Mouse (Mus musculus) adipocyte (in vitro differentiated cells): ENCODE measurements at regions not wholly inside any gene's neighbourhood (a gene's known extent, or its start where the extent isn't known, plus 50 kb on each side); places are given as distances from the start of the nearest gene placed in this dataset.
A peak's percentile ranks its signal among the peaks of the same experiment; 100 is the strongest.

Experiments
- DNase-seq: peaks from one replicate; pipeline ENCODE4 v3.0.0-alpha.2; 2016; ENCODE audit warnings: low spot score

DNA sequence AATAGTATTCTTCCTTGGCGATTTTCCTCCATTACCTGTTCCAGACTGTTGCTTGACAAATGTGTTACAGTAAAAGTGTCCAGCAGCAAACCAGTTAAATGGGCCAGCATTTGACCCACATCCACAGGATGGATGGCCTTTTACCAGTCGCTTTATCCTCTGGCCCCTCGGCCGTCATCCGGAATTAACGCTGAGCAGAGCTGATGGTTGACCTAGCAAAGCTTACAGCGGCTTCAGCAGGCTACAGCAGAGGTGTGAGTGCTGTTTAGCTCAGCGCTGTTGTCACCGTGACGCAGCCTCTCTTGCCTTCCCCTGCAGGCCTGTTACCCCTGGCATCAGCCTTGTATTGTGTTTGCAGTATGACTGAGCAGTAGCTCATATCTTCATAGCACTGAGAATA lies 159.8 kb upstream of the Eif4g2 start:
- DNase-seq: no peak

DNA sequence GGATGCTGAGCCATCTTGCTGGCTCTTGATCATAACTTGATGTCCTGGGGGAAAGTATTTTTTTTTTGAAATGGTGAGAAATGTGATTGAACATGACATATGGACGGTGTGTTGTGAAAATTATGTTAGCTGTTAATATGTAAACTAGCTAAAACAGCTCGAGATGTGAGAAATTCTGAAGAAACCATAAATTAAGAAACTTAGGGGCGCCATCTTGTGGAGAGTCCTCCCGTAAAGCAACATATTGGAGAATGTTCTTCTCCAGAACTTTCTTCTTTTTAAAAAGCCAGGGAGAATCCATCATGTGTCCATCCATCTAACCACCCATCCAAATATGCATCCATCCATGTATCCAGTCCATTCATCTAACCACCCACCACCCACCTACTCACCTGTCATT lies 158.7 kb upstream of the Eif4g2 start:
- DNase-seq: peak; percentile 66

GRCm38 (mm10) chr7:111240234-111240826 lies 157.5 kb upstream of the Eif4g2 start:
- DNase-seq: peak; percentile 64

DNA sequence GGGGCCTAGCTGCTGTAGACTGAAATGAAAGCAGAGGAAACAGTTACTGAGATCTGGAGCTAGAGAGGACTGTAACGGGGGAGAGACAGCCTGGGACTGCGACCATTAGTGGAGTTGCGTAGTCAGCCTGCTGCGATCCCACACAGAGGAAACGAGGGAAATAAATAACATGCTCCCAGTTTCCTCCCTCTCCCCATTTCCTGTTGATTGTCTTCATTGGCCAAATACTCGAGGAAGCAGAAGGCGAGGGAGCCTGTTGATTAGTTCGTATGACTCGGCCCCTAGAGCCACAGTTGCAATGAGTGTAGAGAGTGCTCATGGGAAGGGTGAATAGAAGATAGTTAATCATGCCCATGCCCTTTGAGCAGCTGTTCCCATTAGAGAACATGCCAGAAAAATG lies 155.0 kb upstream of the Eif4g2 start:
- no peak for DNase-seq

DNA sequence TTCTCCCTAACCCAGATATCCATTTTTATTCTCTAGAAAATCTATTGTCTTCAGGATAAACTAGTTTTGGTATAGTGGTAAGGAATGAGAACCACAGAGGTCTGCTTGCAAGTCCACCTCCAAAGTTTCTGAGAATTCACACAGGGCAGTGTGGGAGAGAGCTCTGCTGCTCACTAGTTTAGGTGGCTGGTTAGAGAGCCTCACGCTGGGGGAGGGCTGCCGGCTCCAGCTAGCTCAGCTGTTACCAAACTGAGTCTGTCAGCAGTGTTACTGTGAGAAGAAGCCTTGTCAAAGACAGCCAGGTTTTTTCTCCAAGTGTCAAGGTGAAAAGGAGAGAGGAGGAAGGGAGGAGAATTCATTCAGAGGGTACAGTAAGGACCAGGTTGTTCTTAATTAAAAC lies 147.8 kb upstream of the Eif4g2 start:
- DNase-seq: no peak

DNA sequence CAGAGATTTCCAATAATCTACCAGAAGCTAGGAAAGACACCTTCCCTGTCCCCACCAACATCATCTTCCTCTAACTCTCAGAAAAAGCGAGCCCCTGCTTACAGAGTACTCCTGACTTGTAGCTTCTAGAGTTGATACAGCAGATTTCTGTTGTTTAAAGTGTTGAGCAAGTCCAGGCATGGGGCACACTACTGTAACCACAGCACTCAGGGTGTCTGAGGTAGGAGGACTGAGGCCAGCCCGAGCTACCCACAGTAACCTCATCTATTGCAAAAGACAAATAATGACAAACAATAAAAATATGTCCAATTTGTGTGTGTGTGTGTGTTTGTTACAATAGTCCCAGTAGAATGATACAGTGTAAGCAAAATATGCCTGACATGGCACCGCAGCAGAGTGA lies 144.3 kb upstream of the Eif4g2 start:
- peak; percentile 22 for DNase-seq

- peak; percentile 16 for DNase-seq
Measured at GRCm38 (mm10) chr7:111226026-111226656, 143.3 kb upstream of the Eif4g2 start.

- peak; percentile 14 for DNase-seq
Measured at GRCm38 (mm10) chr7:111215586-111215985, 132.8 kb upstream of the Eif4g2 start.

DNA sequence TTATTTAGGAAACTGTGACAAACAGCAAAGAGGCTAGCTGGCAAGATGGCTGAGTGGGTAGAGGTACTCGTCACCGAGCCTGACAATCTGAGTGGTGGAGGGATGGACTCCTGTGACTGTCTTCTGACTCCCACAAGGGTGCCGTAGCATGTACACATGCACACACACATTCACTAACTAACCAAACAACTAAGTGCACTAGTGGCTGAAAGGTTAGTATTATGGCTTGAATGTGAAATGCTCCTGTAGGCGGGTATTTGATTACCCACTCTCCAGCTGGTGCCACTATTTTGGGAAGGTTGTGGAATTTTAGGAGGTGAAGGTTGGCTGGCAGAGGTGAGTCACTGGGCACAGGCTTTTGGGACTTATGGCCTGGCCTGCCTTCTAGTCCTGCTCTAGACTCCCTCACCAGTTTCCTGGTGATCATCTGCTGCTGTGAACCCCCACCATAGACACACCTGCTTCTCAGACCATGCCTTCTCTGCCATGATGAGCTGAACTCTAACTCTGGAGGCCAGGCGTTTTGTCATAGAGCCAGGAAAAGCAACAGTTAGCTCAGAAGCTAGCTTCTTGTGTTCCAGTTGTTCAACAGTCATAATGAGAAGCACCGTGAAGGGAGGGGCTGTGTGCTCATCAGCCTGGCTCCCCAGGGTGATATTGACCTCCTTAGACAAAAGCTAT lies 131.5 kb upstream of the Eif4g2 start:
- no peak for DNase-seq

DNA sequence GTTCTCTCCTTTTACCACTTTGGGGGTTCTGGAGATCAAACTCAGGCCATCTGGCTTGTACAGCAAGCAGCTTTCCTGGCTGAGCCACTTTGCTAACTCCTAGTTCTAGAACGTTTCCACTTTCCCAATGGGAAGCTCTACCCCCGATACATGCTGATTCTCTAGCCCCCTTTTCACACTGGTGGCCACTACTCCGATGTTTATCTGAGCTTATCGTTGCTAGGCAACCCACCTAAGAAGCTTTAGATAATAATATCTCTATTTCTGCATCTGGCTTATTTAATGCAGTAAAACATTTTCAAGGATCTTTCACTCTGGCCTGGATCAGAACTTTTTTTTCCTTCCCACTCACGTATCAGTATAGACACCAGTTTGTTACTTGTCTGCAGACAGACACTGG lies 129.4 kb upstream of the Eif4g2 start:
- no peak for DNase-seq

GRCm38 (mm10) chr7:111211641-111212040 lies 128.8 kb upstream of the Eif4g2 start:
- no peak for DNase-seq

DNA sequence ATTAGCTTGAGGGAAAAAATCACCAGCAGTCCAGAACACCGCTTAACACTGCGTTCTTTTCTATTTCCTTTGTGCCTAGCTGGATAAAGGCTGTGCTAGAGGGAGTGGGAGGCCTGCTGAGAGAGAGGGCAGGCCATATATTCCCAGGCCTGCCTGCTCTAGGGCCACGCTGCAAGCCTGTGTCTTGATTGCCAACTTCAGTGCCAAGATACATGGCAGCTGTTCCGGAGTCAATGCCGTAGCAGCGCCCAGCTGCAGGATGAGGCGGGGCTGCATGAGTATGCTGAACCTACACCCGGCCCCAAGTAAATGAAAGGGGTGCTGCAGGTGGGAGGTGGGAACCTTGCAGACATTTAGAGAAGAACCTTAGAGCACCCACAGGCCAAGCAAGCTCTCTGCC lies 127.5 kb upstream of the Eif4g2 start:
- DNase-seq: no peak

DNA sequence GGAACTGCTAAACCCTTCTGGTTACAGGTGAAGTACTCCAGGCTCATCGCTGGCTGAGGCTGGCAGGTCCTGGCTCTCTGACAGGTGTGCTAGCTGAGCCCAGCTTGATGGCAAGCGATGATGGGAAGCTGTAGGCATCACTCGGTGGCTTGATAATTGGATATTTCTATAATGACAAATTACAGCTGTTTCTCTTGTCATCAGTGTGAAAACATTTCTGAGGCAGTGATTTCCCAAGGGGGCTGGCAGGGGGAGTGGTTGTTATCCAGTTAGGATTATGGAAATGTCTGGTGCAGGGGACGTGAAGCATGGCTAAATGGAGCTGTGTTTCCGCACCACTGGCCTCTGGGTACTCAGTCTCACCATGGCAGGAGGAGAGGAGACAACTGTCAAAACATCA lies 123.0 kb upstream of the Eif4g2 start:
- no peak for DNase-seq

DNA sequence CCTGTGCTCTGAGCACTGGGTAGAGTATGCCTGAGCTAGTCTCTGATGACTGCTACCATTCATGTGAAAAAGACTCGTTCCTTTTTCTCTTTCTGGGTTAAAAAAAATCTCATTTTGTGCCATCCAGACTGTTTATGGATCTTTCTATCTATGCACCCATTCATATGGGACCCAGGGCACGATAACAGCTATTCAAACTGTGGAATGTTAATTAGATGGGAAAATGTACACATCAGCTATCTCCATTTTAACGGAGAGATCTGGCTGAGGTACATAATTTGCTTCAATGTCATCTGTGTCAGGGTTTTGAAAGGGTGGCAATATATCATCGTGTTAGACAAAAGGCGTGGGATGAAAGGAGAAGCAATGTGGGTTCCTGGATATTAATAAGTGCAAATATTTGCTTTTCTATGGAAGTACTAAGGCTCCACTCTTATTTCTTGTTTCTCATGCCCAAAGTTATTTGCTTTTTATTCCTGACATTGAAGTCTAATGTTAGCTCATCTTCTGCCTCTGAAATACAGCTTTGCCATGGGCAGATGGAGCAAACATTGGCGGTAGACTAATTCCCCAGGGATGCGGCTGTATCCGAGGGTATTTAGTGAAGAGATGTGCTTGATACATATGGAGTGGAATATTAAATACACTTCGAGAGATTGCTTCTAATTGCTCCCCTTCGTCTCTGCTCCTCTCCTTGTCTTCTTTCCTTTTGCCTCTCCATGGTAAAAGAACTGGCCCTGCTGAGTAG lies 116.0 kb upstream of the Eif4g2 start:
- DNase-seq: no peak

GRCm38 (mm10) chr7:111191674-111192073 lies 108.8 kb upstream of the Eif4g2 start:
- peak; percentile 75 for DNase-seq

GRCm38 (mm10) chr7:111191216-111191615 lies 108.4 kb upstream of the Eif4g2 start:
- no peak for DNase-seq

- DNase-seq: no peak
Measured at GRCm38 (mm10) chr7:111189731-111190130, 106.9 kb upstream of the Eif4g2 start.

DNA sequence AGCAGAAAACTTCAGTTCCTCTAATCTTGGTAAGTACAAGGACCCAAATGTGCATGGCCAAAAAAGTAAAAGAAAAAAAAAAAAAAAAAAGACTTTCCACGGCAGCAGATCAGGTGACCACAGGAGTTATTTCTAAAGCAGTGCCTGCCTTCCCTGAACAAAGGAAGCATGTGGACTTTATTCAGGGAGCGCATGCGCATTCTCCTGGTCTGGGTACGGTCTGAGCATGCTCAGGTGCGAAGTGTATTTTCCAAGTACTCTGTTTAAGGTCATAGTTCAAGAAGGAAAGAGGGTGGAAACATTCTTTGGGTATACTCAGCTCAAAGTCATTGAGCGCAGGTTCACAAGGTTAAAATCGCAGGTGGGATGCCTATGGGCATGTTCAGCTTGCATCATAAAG lies 103.1 kb upstream of the Eif4g2 start:
- DNase-seq: no peak

DNA sequence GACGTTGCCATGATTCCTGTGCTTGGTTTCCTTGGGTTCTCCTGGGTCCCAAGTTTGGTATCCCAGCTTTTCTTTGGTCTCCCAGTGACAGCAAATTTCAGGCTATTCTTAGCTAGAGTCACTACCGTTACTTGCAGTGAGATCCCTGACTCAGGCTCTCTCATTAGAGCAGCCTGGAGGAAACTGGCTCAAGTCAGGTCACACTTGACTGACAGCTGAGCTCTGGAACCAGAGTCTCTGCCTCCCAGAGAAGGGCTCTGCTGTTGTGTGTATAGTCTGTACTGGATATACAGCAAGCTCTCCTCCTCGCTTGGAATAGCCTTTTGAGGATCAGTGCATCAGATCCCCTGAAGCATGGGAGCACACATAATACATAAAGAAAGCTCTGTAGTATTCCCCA lies 100.7 kb upstream of the Eif4g2 start:
- DNase-seq: no peak

GRCm38 (mm10) chr7:111182319-111182718 lies 99.5 kb upstream of the Eif4g2 start:
- peak; percentile 82 for DNase-seq

DNA sequence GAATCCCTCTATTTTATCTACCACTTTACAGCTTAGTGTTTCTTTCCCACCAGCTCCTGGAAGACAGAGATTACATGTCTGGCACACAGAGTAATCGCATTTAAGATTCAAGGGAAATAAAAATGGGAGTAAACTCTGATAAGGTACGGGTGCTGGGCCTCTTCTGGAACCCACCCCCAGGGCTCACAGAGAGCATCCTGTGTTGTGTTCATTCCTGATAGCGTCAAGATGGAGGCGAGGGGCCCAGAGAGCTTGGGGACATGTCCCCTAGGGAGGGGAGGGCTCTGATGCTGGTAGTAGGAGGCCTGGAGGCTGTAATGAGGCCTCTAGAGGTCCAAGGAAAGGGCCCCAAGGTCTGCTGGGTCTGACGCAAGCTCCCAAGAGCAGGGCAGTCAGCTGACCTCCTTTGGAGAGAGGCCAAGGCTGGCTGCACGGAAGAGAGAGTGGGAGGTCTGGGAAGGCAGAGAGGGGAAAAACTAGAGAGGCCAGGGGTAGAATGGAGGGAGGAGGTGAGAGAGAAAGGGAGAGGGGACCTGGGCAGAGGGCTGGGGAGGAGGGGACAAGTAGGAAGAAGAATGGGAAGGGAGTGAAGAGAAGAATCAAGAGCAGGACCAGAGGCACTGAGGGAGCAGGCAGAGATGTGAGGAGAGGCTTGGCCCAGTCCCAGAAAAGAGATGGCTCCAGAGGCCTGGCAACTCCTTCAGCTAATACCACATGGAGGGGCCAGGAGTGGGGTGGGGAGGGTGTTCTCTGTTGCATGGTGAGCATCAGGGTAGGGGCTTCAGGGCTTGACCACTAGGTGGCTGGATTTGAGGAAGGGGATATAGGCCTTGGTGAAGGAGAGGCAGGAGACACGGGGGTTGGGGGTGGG lies 96.8 kb upstream of the Eif4g2 start:
- DNase-seq: peak; percentile 83
